Mouse (Mus musculus) lung, embryonic 14.5 days (tissue): Measurements from ENCODE around the gene Lsm14a. TPM values are rescaled to one million over a fixed set of nuclear protein-coding genes. Genes with fewer than 3 reads are reported as not detected.

ENCODE experiments used
- ATAC-seq: fragments of 200-750 bp; cut with Nextera tagmentation; 2 replicates; pipeline ENCODE4 v1.8.0; 2017; ENCODE audit warnings: mild to moderate bottlenecking, moderate TSS enrichment, moderate library complexity; ENCODE audit not compliant: insufficient read depth
- DNase-seq: peaks from one replicate; pipeline ENCODE4 v3.0.0-alpha.2; 2015
- H3K27ac ChIP-seq: fragments of 300-500 bp; sonication (generic); 2 replicates; pipeline ENCODE4 v1.5.1; 2014; ENCODE audit warnings: low read depth, mild to moderate bottlenecking, moderate library complexity
- H3K27me3 ChIP-seq: fragments of 300-500 bp; sonication (generic); 2 replicates; pipeline ENCODE4 v1.6.1; 2014; ENCODE audit warnings: low read length, control low read depth; ENCODE audit not compliant: insufficient read depth
- H3K36me3 ChIP-seq: fragments of 300-500 bp; sonication (generic); 2 replicates; pipeline ENCODE4 v1.6.1; 2014; ENCODE audit warnings: control low read depth; ENCODE audit not compliant: insufficient read depth
- H3K4me1 ChIP-seq: fragments of 300-500 bp; sonication (generic); 2 replicates; pipeline ENCODE4 v1.6.1; 2014; ENCODE audit warnings: antibody characterized with exemption, control low read depth; ENCODE audit not compliant: insufficient read depth
- H3K4me2 ChIP-seq: fragments of 300-500 bp; sonication (generic); 2 replicates; pipeline ENCODE4 v1.6.1; 2014; ENCODE audit warnings: mild to moderate bottlenecking
- H3K4me3 ChIP-seq: fragments of 300-500 bp; sonication (generic); 2 replicates; pipeline ENCODE4 v1.5.1; 2014; ENCODE audit warnings: low read depth, low read length
- H3K9ac ChIP-seq: fragments of 300-500 bp; sonication (generic); 2 replicates; pipeline ENCODE4 v1.6.1; 2014
- H3K9me3 ChIP-seq: fragments of 300-500 bp; sonication (generic); 2 replicates; pipeline ENCODE4 v1.6.1; 2016; ENCODE audit warnings: low read depth, low read length, control low read depth
- CTCF ChIP-seq: IDR thresholded peaks from 2 replicates; pipeline ENCODE4 v1.5.1; 2016; ENCODE audit warnings: antibody characterized with exemption, low read depth
- WGBS: fragments of 180-500 bp; shearing (Covaris S2); extraction: QIAGEN DNeasy Blood & Tissue Kit; methylation state at CpG from one replicate; pipeline ENCODE4 v1.1.7; 2014; 5-methylcytosine and 5-hydroxymethylcytosine counted together
- polyA plus RNA-seq: library from polyadenylated mRNA; unstranded; fragments of >200 nt; fragmentation: Nextera tagmentation; extraction: Ambion mirVana; gene quantifications from 2 replicates; pipeline ENCODE4 v1.2.1, GENCODE M21; 2014

The Lsm14a gene
- polyA plus RNA-seq, result 58.2 and 58.7 TPM in 2 replicates

- Histone ChIP-seq H3K27me3 (no peaks in the 10 kb centered on the region), H3K4me3 (no peak within 1 kb of the TSS), H3K4me1 (0 out of 2 replicates have a peak, but pooled peaks cover 8% of the 10 kb centered on the region), H3K9me3 (no peaks in the 10 kb centered on the region), H3K36me3 (no peaks in the 10 kb centered on the region), H3K9ac (no peak within 1 kb of the TSS), H3K27ac (no peak within 1 kb of the TSS), H3K4me2 (no peak within 1 kb of the TSS)
- ATAC-seq, result no peak
- no peak for DNase-seq
- TF ChIP-seq CTCF, result no peak
Measured at GRCm38 (mm10) chr7:34393215-34393614, at the start of gene Lsm14a. Gene Lsm14a (minus strand): TSS chr7:34393315.

DNA sequence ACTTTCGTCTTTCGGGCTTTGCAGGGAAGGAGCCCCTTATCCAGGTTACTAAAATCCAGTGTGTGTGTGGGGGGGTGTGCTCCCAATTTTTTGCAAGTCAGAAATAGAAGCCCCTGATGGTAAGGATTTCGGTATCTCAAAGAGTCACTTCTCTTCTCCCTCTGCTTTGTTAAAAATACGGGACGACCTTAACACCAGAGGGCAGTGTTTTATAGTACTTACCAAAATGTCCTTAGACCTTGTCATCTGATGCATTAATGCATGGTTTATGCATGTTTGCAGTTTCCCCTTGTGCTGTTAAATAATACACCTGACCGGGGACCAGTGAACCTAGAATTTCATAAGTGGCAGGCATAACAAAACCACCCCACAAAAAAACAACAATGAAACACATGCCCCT, 45.8 kb upstream of the Lsm14a start:
- H3K36me3 ChIP-seq, result no peaks in the 10 kb centered on the region
- DNase-seq, result peak; percentile 79
- H3K4me2 ChIP-seq, result no peak overlapping the region

GRCm38 (mm10) chr7:34433597-34433996, 40.5 kb upstream of the Lsm14a start:
- no peak for DNase-seq
- H3K9me3 ChIP-seq, result no peaks in the 10 kb centered on the region
- no peak overlapping the region for H3K4me2 ChIP-seq
- TF ChIP-seq CTCF, result peak; percentile 25; the same call in 1 of the 2 replicates
- H3K9ac ChIP-seq, result no peak overlapping the region
- H3K4me1 ChIP-seq, result no peaks in the 10 kb centered on the region
- ATAC-seq, result no peak
- H3K36me3 ChIP-seq, result no peaks in the 10 kb centered on the region
- WGBS, result 63% methylated on average over 1 of the region's 1 CpGs
- H3K4me3 ChIP-seq, result no peak overlapping the region
- H3K27me3 ChIP-seq, result no peaks in the 10 kb centered on the region
- no peak overlapping the region for H3K27ac ChIP-seq

More for the DNA sequence above, 45.8 kb upstream of the Lsm14a start:
- 36% methylated on average over 6 of the region's 6 CpGs for WGBS
- Histone ChIP-seq H3K4me1 (no peaks in the 10 kb centered on the region), H3K27ac (no peak overlapping the region), H3K27me3 (no peaks in the 10 kb centered on the region), H3K9ac (no peak overlapping the region), H3K9me3 (no peaks in the 10 kb centered on the region), H3K4me3 (no peak overlapping the region)
- ATAC-seq, result no peak
- TF ChIP-seq CTCF, result peak; percentile 64

DNA sequence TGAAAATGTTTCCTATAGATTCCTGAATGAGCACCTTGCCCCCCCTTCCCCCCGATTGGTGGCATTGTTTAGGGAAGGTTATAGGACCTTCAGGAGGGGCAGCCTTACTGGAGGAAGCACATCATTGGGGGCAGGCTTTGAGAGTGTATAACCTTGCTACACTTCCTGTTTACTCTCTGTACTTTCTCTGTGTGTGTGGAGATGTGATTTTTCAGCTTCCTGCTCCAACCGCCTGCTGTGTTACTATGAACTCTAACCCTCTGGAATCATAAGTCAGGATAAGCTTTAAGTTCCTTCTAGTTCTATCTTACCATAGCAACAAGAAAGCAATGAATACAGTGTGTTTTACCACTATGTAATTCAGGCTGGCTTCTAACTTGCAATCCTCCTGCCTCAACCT, 28.1 kb upstream of the Lsm14a start:
- WGBS, result 64% methylated on average over 2 of the region's 2 CpGs
- Histone ChIP-seq H3K27me3 (no peaks in the 10 kb centered on the region), H3K9ac (no peak overlapping the region), H3K27ac (no peak overlapping the region), H3K36me3 (no peaks in the 10 kb centered on the region), H3K4me3 (no peak overlapping the region), H3K4me1 (no peaks in the 10 kb centered on the region), H3K9me3 (no peaks in the 10 kb centered on the region), H3K4me2 (no peak overlapping the region)
- no peak for ATAC-seq
- no peak for DNase-seq
- no peak for TF ChIP-seq CTCF

DNA sequence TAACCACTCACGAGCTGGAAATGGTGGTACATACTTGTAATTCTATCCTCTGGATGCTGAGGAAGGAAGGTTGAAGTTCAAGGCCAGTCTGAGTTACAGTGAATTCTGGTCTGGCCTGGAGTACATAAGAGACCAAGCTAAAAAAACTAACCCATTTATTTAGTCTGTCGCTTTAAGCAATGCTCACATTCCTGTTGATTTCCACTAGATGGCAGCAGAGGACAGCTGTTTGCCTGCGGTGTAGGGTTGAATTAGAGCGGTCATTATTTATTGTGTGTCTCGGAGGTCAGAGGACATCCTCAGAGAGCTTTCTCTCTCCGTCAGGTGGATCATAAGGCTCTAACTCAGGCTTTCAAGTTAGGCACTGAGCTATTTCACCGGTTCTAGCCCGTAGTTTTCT, 14.4 kb upstream of the Lsm14a start:
- no peak overlapping the region for H3K4me2 ChIP-seq
- H3K9ac ChIP-seq, result no peak overlapping the region

GRCm38 (mm10) chr7:34403876-34404275, 10.8 kb upstream of the Lsm14a start:
- Histone ChIP-seq H3K4me1 (no peaks in the 10 kb centered on the region), H3K4me2 (no peak overlapping the region), H3K27me3 (no peaks in the 10 kb centered on the region), H3K9me3 (no peaks in the 10 kb centered on the region), H3K4me3 (no peak overlapping the region), H3K27ac (no peak overlapping the region), H3K36me3 (no peaks in the 10 kb centered on the region), H3K9ac (no peak overlapping the region)
- TF ChIP-seq CTCF, result no peak
- DNase-seq (no peak), ATAC-seq (no peak)
- 54% methylated on average over 11 of the region's 11 CpGs for WGBS

More for the DNA sequence above, 14.4 kb upstream of the Lsm14a start:
- ATAC-seq (peak; percentile 44; the same call in 1 of the 2 replicates), DNase-seq (peak; percentile 89)
- Histone ChIP-seq H3K4me1 (no peaks in the 10 kb centered on the region), H3K36me3 (no peaks in the 10 kb centered on the region), H3K27me3 (no peaks in the 10 kb centered on the region), H3K27ac (no peak overlapping the region), H3K4me3 (no peak overlapping the region), H3K9me3 (no peaks in the 10 kb centered on the region)
- 7% methylated on average over 8 of the region's 8 CpGs for WGBS
- peak; percentile 92 for TF ChIP-seq CTCF

- DNase-seq (no peak), ATAC-seq (no peak)
- Histone ChIP-seq H3K36me3 (no peaks in the 10 kb centered on the region), H3K27me3 (no peaks in the 10 kb centered on the region), H3K9ac (no peak overlapping the region), H3K27ac (no peak overlapping the region), H3K4me3 (no peak overlapping the region), H3K4me2 (no peak overlapping the region), H3K9me3 (no peaks in the 10 kb centered on the region), H3K4me1 (no peaks in the 10 kb centered on the region)
- 49% methylated on average over 4 of the region's 4 CpGs for WGBS
- TF ChIP-seq CTCF, result peak; percentile 30
Measured at GRCm38 (mm10) chr7:34400070-34400469, 7.0 kb upstream of the Lsm14a start.

GRCm38 (mm10) chr7:34398831-34399230, 5.7 kb upstream of the Lsm14a start:
- H3K27ac ChIP-seq, result no peak overlapping the region
- ATAC-seq, result no peak
- H3K36me3 ChIP-seq, result no peaks in the 10 kb centered on the region
- H3K4me3 ChIP-seq, result no peak overlapping the region
- H3K4me2 ChIP-seq, result no peak overlapping the region
- no peaks in the 10 kb centered on the region for H3K4me1 ChIP-seq
- peak; percentile 24 for TF ChIP-seq CTCF
- H3K9me3 ChIP-seq, result no peaks in the 10 kb centered on the region
- no peaks in the 10 kb centered on the region for H3K27me3 ChIP-seq
- no peak for DNase-seq
- WGBS, result 65% methylated on average over 5 of the region's 5 CpGs
- H3K9ac ChIP-seq, result no peak overlapping the region
